Mouse (Mus musculus) stomach, postnatal 0 days (tissue): ENCODE results near the gene Gm21860. TPM values are rescaled to one million over a fixed set of nuclear protein-coding genes. Genes with fewer than 3 reads are reported as not detected.
A peak's percentile ranks its signal among the peaks of the same experiment; 100 is the strongest.
"Not testable (repeated sequence)": the region's sequence is repeated elsewhere in the genome, so short reads cannot be mapped to it uniquely, and the experiment has no call there.

ENCODE experiments used
- ATAC-seq: fragments of 200-750 bp; cut with Nextera tagmentation; 2 replicates; pipeline ENCODE4 v1.8.0; 2017; ENCODE audit not compliant: low FRiP score, low TSS enrichment
- DNase-seq: peaks from one replicate; pipeline ENCODE4 v3.0.0-alpha.2; 2016; ENCODE audit warnings: low spot score
- H3K27ac ChIP-seq: fragments of 300-500 bp; sonication (generic); replicated peaks from 2 replicates; pipeline ENCODE4 v1.5.1; 2014; ENCODE audit warnings: mild to moderate bottlenecking, control low read depth
- H3K27me3 ChIP-seq: fragments of 300-500 bp; sonication (generic); 2 replicates; pipeline ENCODE4 v1.6.1; 2014; ENCODE audit warnings: low read length; ENCODE audit not compliant: control insufficient read depth, insufficient read depth
- H3K36me3 ChIP-seq: fragments of 300-500 bp; sonication (generic); 2 replicates; pipeline ENCODE4 v1.6.1; 2014; ENCODE audit warnings: low read length, mixed read lengths; ENCODE audit not compliant: control insufficient read depth, insufficient read depth
- H3K4me1 ChIP-seq: fragments of 300-500 bp; sonication (generic); replicated peaks from 2 replicates; pipeline ENCODE4 v1.6.1; 2014; ENCODE audit warnings: antibody characterized with exemption; ENCODE audit not compliant: control insufficient read depth, insufficient read depth
- H3K4me2 ChIP-seq: fragments of 300-500 bp; sonication (generic); replicated peaks from 2 replicates; pipeline ENCODE4 v1.6.1; 2014; ENCODE audit warnings: low read depth, mild to moderate bottlenecking, control low read depth, moderate library complexity
- H3K4me3 ChIP-seq: fragments of 300-500 bp; sonication (generic); 2 replicates; pipeline ENCODE4 v1.5.1; 2014; ENCODE audit warnings: low read depth, low read length, control low read depth
- H3K9ac ChIP-seq: fragments of 300-500 bp; sonication (generic); 2 replicates; pipeline ENCODE4 v1.6.1; 2014; ENCODE audit warnings: mild to moderate bottlenecking, low read length, control low read depth, mixed read lengths
- H3K9me3 ChIP-seq: fragments of 300-500 bp; sonication (generic); 2 replicates; pipeline ENCODE4 v1.6.1; 2016; ENCODE audit warnings: low read length; ENCODE audit not compliant: control insufficient read depth
- CTCF ChIP-seq: IDR thresholded peaks from 2 replicates; pipeline ENCODE4 v1.5.1; 2016; ENCODE audit warnings: antibody characterized with exemption, low read depth, mild to moderate bottlenecking, moderate library complexity
- EP300 ChIP-seq: optimal IDR thresholded peaks from 2 replicates; pipeline ENCODE3; 2016; ENCODE audit warnings: antibody characterized with exemption
- WGBS: fragments of 180-500 bp; shearing (Covaris S2); extraction: QIAGEN DNeasy Blood & Tissue Kit; methylation state at CpG from one replicate; pipeline ENCODE4 v1.1.7; 2014; 5-methylcytosine and 5-hydroxymethylcytosine counted together
- polyA plus RNA-seq: library from polyadenylated mRNA; unstranded; fragments of >200 nt; fragmentation: Nextera tagmentation; extraction: Ambion mirVana; gene quantifications from 2 replicates; pipeline ENCODE4 v1.2.1, GENCODE M21; 2015

The Gm21860 gene
- polyA plus RNA-seq, 1 experiment from 2014 or later: not detected

DNA sequence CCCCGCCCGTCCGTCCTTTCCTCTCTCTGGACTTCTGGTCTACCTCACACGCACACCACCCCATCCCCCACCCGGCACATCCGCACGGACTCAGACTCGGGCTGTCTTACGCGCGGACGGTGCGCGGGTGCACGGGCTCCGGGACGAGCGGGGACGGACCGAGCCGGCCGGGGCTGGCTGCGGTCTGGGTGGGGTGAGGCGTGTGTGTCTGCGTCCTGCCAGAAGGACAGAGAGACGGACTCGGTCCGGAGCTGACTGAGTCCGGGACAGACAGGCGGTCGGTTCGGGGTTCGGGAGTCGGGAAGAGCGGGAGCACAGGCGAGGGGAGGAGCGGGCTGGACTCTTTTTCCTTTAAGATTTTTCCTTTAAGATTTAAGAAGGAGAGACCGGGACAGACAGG, 13.6 kb downstream of the Gm21860 start:
- WGBS: 81% methylated on average over 38 of the region's 38 CpGs
- not testable (repeated sequence) for H3K9ac ChIP-seq, H3K27me3 ChIP-seq, H3K4me1 ChIP-seq, H3K4me2 ChIP-seq, H3K27ac ChIP-seq, H3K4me3 ChIP-seq
- H3K9me3 ChIP-seq: peaks cover 22% of the 10 kb centered on the region
- ATAC-seq (peak; percentile 23; the same call in 1 of the 2 replicates), DNase-seq (peak; percentile 79)
- H3K36me3 ChIP-seq: peaks cover 24% of the 10 kb centered on the region

DNA sequence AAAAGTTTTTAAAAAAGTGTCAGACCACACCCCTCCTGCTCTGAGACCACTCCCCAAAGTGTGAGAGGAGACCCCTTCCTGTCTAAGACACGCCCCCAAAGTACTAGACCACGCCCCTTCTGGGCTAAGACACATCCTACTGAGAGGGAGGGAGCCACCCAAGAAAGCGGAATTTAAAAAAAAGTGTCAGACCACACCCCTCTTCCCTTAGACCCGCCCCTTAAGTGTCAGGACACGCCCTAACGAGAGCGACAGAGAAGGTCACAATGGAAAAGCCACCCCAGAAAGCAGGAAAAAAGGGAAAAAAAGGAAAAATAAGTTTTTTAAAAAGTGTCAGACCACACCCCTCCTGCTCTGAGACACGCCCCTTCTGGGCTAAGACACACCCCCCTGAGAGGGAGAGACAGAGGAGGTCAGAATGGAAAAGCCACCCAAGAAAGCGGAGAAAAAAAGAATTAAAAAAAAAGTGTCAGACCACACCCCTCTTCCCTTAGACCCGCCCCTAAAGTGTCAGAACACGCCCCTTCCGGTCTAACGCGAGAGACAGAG, 14.5 kb downstream of the Gm21860 start:
- Histone ChIP-seq H3K4me2 (no peak overlapping the region), H3K4me3 (0 out of 2 replicates have a peak overlapping the region, but pooled peaks have one; percentile 0), H3K27me3 (no peaks in the 10 kb centered on the region), H3K27ac (no peak overlapping the region), H3K4me1 (no peaks in the 10 kb centered on the region), H3K36me3 (peaks cover 24% of the 10 kb centered on the region), H3K9ac (no peak overlapping the region), H3K9me3 (peaks cover 22% of the 10 kb centered on the region)
- TF ChIP-seq CTCF (no peak), EP300 (no peak)
- DNase-seq (peak; percentile 70), ATAC-seq (peak; percentile 42; the same call in 1 of the 2 replicates)
- WGBS: 55% methylated on average over 14 of the region's 14 CpGs

DNA sequence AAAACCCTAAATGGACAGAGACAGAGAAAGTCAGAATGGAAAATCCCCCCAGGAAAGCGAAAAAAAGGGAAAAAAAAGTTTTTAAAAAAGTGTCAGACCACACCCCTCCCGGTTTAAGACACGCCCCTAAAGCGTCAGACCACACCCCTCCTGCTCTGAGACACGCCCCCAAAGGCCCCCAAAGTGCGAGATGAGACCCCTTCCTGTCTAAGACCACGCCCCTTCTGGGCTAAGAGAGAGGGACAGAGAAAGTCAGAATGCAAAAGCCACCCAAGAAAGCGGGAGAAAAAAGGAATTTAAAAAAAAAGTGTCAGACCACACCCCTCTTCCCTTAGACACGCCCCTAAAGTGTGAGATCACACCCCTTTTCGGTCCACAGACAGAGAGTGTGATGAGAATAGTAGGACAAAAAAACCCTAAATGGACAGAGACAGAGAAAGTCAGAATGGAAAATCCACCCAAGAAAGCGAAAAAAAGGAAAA, 15.0 kb downstream of the Gm21860 start:
- WGBS: 53% methylated on average over 11 of the region's 11 CpGs
- not testable (repeated sequence) for H3K4me1 ChIP-seq, H3K4me3 ChIP-seq, H3K27ac ChIP-seq, H3K27me3 ChIP-seq, ATAC-seq, H3K9ac ChIP-seq, H3K4me2 ChIP-seq
- Histone ChIP-seq H3K9me3 (peaks cover 22% of the 10 kb centered on the region), H3K36me3 (peaks cover 24% of the 10 kb centered on the region)
- peak; percentile 55 for DNase-seq

GRCm38 (mm10) chrY:90738841-90739530, 15.6 kb downstream of the Gm21860 start:
- not testable (repeated sequence) for H3K4me1 ChIP-seq, H3K9ac ChIP-seq, H3K27me3 ChIP-seq, H3K4me3 ChIP-seq, H3K27ac ChIP-seq, H3K4me2 ChIP-seq
- Histone ChIP-seq H3K9me3 (peaks cover 22% of the 10 kb centered on the region), H3K36me3 (peaks cover 24% of the 10 kb centered on the region)
- WGBS: 81% methylated on average over 28 of the region's 28 CpGs
- DNase-seq (peak; percentile 60), ATAC-seq (peak; percentile 36; the same call in 1 of the 2 replicates)

DNA sequence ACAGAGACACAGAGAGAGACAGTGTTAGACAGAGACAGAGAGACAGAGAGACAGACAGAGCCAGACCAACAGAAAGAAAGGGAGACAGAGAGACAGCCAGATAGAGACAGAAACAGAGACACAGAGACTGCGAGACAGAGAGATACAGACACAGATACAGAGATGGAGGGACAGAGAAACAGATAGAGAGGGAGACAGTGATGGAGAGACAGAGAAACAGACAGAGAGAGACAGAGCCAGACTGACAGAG, 16.3 kb downstream of the Gm21860 start:
- WGBS: 87% methylated on average over 1 of the region's 1 CpGs
- DNase-seq (no peak), ATAC-seq (no peak)
- H3K27ac ChIP-seq: no peak overlapping the region
- no peak overlapping the region for H3K4me3 ChIP-seq
- H3K4me2 ChIP-seq: no peak overlapping the region
- H3K9ac ChIP-seq: no peak overlapping the region
- H3K9me3 ChIP-seq: peaks cover 22% of the 10 kb centered on the region
- TF ChIP-seq EP300 (no peak), CTCF (no peak)
- H3K36me3 ChIP-seq: peaks cover 24% of the 10 kb centered on the region
- no peaks in the 10 kb centered on the region for H3K27me3 ChIP-seq
- no peaks in the 10 kb centered on the region for H3K4me1 ChIP-seq

GRCm38 (mm10) chrY:90737606-90738430, 16.8 kb downstream of the Gm21860 start:
- H3K27ac ChIP-seq: no peak overlapping the region
- DNase-seq (no peak), ATAC-seq (no peak)
- no peaks in the 10 kb centered on the region for H3K4me1 ChIP-seq
- no peak overlapping the region for H3K4me2 ChIP-seq
- H3K4me3 ChIP-seq: no peak overlapping the region
- H3K27me3 ChIP-seq: no peaks in the 10 kb centered on the region
- H3K9ac ChIP-seq: no peak overlapping the region
- TF ChIP-seq EP300 (no peak), CTCF (no peak)
- H3K36me3 ChIP-seq: peaks cover 24% of the 10 kb centered on the region
- 88% methylated on average over 7 of the region's 7 CpGs for WGBS
- H3K9me3 ChIP-seq: peaks cover 22% of the 10 kb centered on the region

GRCm38 (mm10) chrY:90736217-90737000, 18.2 kb downstream of the Gm21860 start:
- not testable (repeated sequence) for DNase-seq, H3K4me1 ChIP-seq, H3K9ac ChIP-seq, H3K27ac ChIP-seq, H3K4me2 ChIP-seq, H3K4me3 ChIP-seq, H3K27me3 ChIP-seq, ATAC-seq
- H3K9me3 ChIP-seq: peaks cover 22% of the 10 kb centered on the region
- WGBS: 90% methylated on average over 4 of the region's 9 CpGs
- H3K36me3 ChIP-seq: peaks cover 22% of the 10 kb centered on the region
